Mouse (Mus musculus): ENCODE measurements at regions not wholly inside any gene's neighbourhood (a gene's known extent, or its start where the extent isn't known, plus 50 kb on each side); places are given as distances from the start of the nearest gene placed in this dataset.
A peak's percentile ranks its signal among the peaks of the same experiment; 100 is the strongest.

- Histone ChIP-seq H3K4me1 (ENCODE audit: insufficient read depth, low read length) (peaks cover 26% of the 10 kb centered on the region), H3K9me3 (ENCODE audit: low read length) (no peaks in the 10 kb centered on the region), H3K4me2 (replicated peaks; ENCODE audit: low read depth, low read length) (no peak overlapping the region), H3K36me3 (ENCODE audit: insufficient read depth, low read length) (no peaks in the 10 kb centered on the region), H3K4me3 (ENCODE audit: low read length) (no peak overlapping the region), H3K27me3 (ENCODE audit: insufficient read depth, low read length) (no peaks in the 10 kb centered on the region), H3K9ac (replicated peaks; ENCODE audit: low read length) (no peak overlapping the region), H3K27ac (ENCODE audit: low read length) (no peak overlapping the region)
- ATAC-seq (ENCODE audit: low FRiP score, low TSS enrichment) = no peak
- 59% methylated on average over 1 of the region's 1 CpGs for WGBS
These were observed 72.1 kb upstream of the Picalm start for GRCm38 (mm10) chr7:90057947-90058346.

- H3K4me1 ChIP-seq (ENCODE audit: insufficient read depth, low read length) = peaks cover 26% of the 10 kb centered on the region
- H3K9me3 ChIP-seq (ENCODE audit: low read length) = no peaks in the 10 kb centered on the region
- no peak for ATAC-seq (ENCODE audit: low FRiP score, low TSS enrichment)
- no peaks in the 10 kb centered on the region for H3K27me3 ChIP-seq (ENCODE audit: insufficient read depth, low read length)
- WGBS = 63% methylated on average over 4 of the region's 4 CpGs
- H3K27ac ChIP-seq (ENCODE audit: low read length) = peak overlapping the region; percentile 49; the same call in 1 of the 2 replicates
- no peak overlapping the region for H3K4me3 ChIP-seq (ENCODE audit: low read length)
- no peaks in the 10 kb centered on the region for H3K36me3 ChIP-seq (ENCODE audit: insufficient read depth, low read length)
- H3K4me2 ChIP-seq (replicated peaks; ENCODE audit: low read depth, low read length) = no peak overlapping the region
- no peak overlapping the region for H3K9ac ChIP-seq (replicated peaks; ENCODE audit: low read length)
These were observed 71.4 kb upstream of the Picalm start for GRCm38 (mm10) chr7:90058636-90059035.

- H3K4me3 ChIP-seq (ENCODE audit: low read length) = no peak overlapping the region
- H3K4me1 ChIP-seq (ENCODE audit: insufficient read depth, low read length) = peaks cover 26% of the 10 kb centered on the region
- H3K36me3 ChIP-seq (ENCODE audit: insufficient read depth, low read length) = no peaks in the 10 kb centered on the region
- ATAC-seq (ENCODE audit: low FRiP score, low TSS enrichment) = no peak
- no peaks in the 10 kb centered on the region for H3K9me3 ChIP-seq (ENCODE audit: low read length)
- peak overlapping the region; percentile 49 for H3K27ac ChIP-seq (ENCODE audit: low read length)
- 50% methylated on average over 8 of the region's 8 CpGs for WGBS
- H3K27me3 ChIP-seq (ENCODE audit: insufficient read depth, low read length) = no peaks in the 10 kb centered on the region
- no peak overlapping the region for H3K9ac ChIP-seq (replicated peaks; ENCODE audit: low read length)
- no peak overlapping the region for H3K4me2 ChIP-seq (replicated peaks; ENCODE audit: low read depth, low read length)
These were observed 70.8 kb upstream of the Picalm start for GRCm38 (mm10) chr7:90059249-90059628.

GRCm38 (mm10) chr7:90059629-90060301 is 70.2 kb upstream of the Picalm start:
- no peak overlapping the region for H3K4me2 ChIP-seq (replicated peaks; ENCODE audit: low read depth, low read length)
- ATAC-seq (ENCODE audit: low FRiP score, low TSS enrichment) = 0 out of 2 replicates have a peak, but pooled peaks have one; percentile 1
- peaks cover 23% of the 10 kb centered on the region for H3K4me1 ChIP-seq (ENCODE audit: insufficient read depth, low read length)
- H3K27me3 ChIP-seq (ENCODE audit: insufficient read depth, low read length) = no peaks in the 10 kb centered on the region
- 0 out of 2 replicates have a peak overlapping the region, but pooled peaks have one; percentile 24 for H3K9ac ChIP-seq (replicated peaks; ENCODE audit: low read length)
- H3K4me3 ChIP-seq (ENCODE audit: low read length) = no peak overlapping the region
- 60% methylated on average over 6 of the region's 6 CpGs for WGBS
- H3K9me3 ChIP-seq (ENCODE audit: low read length) = no peaks in the 10 kb centered on the region
- H3K36me3 ChIP-seq (ENCODE audit: insufficient read depth, low read length) = no peaks in the 10 kb centered on the region
- peak overlapping the region; percentile 49 for H3K27ac ChIP-seq (ENCODE audit: low read length)

- Histone ChIP-seq H3K27ac (ENCODE audit: low read length) (peak overlapping the region; percentile 49), H3K4me3 (ENCODE audit: low read length) (no peak overlapping the region), H3K4me1 (ENCODE audit: insufficient read depth, low read length) (peaks cover 19% of the 10 kb centered on the region), H3K9me3 (ENCODE audit: low read length) (no peaks in the 10 kb centered on the region), H3K36me3 (ENCODE audit: insufficient read depth, low read length) (no peaks in the 10 kb centered on the region), H3K27me3 (ENCODE audit: insufficient read depth, low read length) (no peaks in the 10 kb centered on the region), H3K4me2 (replicated peaks; ENCODE audit: low read depth, low read length) (no peak overlapping the region), H3K9ac (replicated peaks; ENCODE audit: low read length) (0 out of 2 replicates have a peak overlapping the region, but pooled peaks have one; percentile 24)
- peak; percentile 43; the same call in 1 of the 2 replicates for ATAC-seq (ENCODE audit: low FRiP score, low TSS enrichment)
- WGBS = 77% methylated on average over 16 of the region's 16 CpGs
These were observed 69.5 kb upstream of the Picalm start for GRCm38 (mm10) chr7:90060343-90061175.

- H3K27ac ChIP-seq (ENCODE audit: low read length) = peak overlapping the region; percentile 13; the same call in 1 of the 2 replicates
- no peaks in the 10 kb centered on the region for H3K9me3 ChIP-seq (ENCODE audit: low read length)
- peaks cover 19% of the 10 kb centered on the region for H3K4me1 ChIP-seq (ENCODE audit: insufficient read depth, low read length)
- no peak for ATAC-seq (ENCODE audit: low FRiP score, low TSS enrichment)
- WGBS = 61% methylated on average over 7 of the region's 7 CpGs
- 0 out of 2 replicates have a peak overlapping the region, but pooled peaks have one; percentile 4 for H3K4me2 ChIP-seq (replicated peaks; ENCODE audit: low read depth, low read length)
- no peaks in the 10 kb centered on the region for H3K27me3 ChIP-seq (ENCODE audit: insufficient read depth, low read length)
- H3K4me3 ChIP-seq (ENCODE audit: low read length) = no peak overlapping the region
- no peak overlapping the region for H3K9ac ChIP-seq (replicated peaks; ENCODE audit: low read length)
- no peaks in the 10 kb centered on the region for H3K36me3 ChIP-seq (ENCODE audit: insufficient read depth, low read length)
These were observed 68.3 kb upstream of the Picalm start for GRCm38 (mm10) chr7:90061701-90062100.

GRCm38 (mm10) chr7:90062874-90063273 is 67.1 kb upstream of the Picalm start:
- H3K4me2 ChIP-seq (replicated peaks; ENCODE audit: low read depth, low read length) = no peak overlapping the region
- H3K9me3 ChIP-seq (ENCODE audit: low read length) = no peaks in the 10 kb centered on the region
- no peak overlapping the region for H3K9ac ChIP-seq (replicated peaks; ENCODE audit: low read length)
- H3K27ac ChIP-seq (ENCODE audit: low read length) = no peak overlapping the region
- H3K4me3 ChIP-seq (ENCODE audit: low read length) = no peak overlapping the region
- WGBS = 77% methylated on average over 9 of the region's 9 CpGs
- no peak for ATAC-seq (ENCODE audit: low FRiP score, low TSS enrichment)
- no peaks in the 10 kb centered on the region for H3K27me3 ChIP-seq (ENCODE audit: insufficient read depth, low read length)
- H3K36me3 ChIP-seq (ENCODE audit: insufficient read depth, low read length) = no peaks in the 10 kb centered on the region
- H3K4me1 ChIP-seq (ENCODE audit: insufficient read depth, low read length) = peaks cover 19% of the 10 kb centered on the region

GRCm38 (mm10) chr7:90064198-90064597 is 65.8 kb upstream of the Picalm start:
- ATAC-seq (ENCODE audit: low FRiP score, low TSS enrichment) = no peak
- 87% methylated on average over 1 of the region's 1 CpGs for WGBS
- H3K4me1 ChIP-seq (ENCODE audit: insufficient read depth, low read length) = peaks cover 14% of the 10 kb centered on the region
- H3K36me3 ChIP-seq (ENCODE audit: insufficient read depth, low read length) = no peaks in the 10 kb centered on the region
- H3K9ac ChIP-seq (replicated peaks; ENCODE audit: low read length) = no peak overlapping the region
- no peaks in the 10 kb centered on the region for H3K9me3 ChIP-seq (ENCODE audit: low read length)
- no peaks in the 10 kb centered on the region for H3K27me3 ChIP-seq (ENCODE audit: insufficient read depth, low read length)
- no peak overlapping the region for H3K4me2 ChIP-seq (replicated peaks; ENCODE audit: low read depth, low read length)
- H3K27ac ChIP-seq (ENCODE audit: low read length) = no peak overlapping the region
- no peak overlapping the region for H3K4me3 ChIP-seq (ENCODE audit: low read length)

- 49% methylated on average over 9 of the region's 9 CpGs for whole genome bisulfite sequencing
- H3K4me1 ChIP-seq (ENCODE audit: insufficient read depth, low read length) = peaks cover 3% of the 10 kb centered on the region
- no peak overlapping the region for H3K9ac ChIP-seq (replicated peaks; ENCODE audit: low read length)
- no peak overlapping the region for H3K4me3 ChIP-seq (ENCODE audit: low read length)
- no peaks in the 10 kb centered on the region for H3K36me3 ChIP-seq (ENCODE audit: insufficient read depth, low read length)
- H3K27ac ChIP-seq (ENCODE audit: low read length) = no peak overlapping the region; the same call in 1 of the 2 replicates
- no peak overlapping the region for H3K4me2 ChIP-seq (replicated peaks; ENCODE audit: low read depth, low read length)
- H3K9me3 ChIP-seq (ENCODE audit: low read length) = no peaks in the 10 kb centered on the region
- no peak for ATAC-seq (ENCODE audit: low FRiP score, low TSS enrichment)
- H3K27me3 ChIP-seq (ENCODE audit: insufficient read depth, low read length) = no peaks in the 10 kb centered on the region
These were observed 64.6 kb upstream of the Picalm start for GRCm38 (mm10) chr7:90065269-90065955.
